Mouse (Mus musculus) ES-Bruce4 (cell line): ENCODE measurements around the gene Galnt5.

ENCODE experiments used
- CTCF ChIP-seq: IDR thresholded peaks from one replicate; pipeline ENCODE4 v1.8.1; 2011; ENCODE audit warnings: low read depth, low read length
- EP300 ChIP-seq: IDR thresholded peaks from 2 replicates; pipeline ENCODE4 v1.6.1; 2011; ENCODE audit warnings: low read depth, low read length; ENCODE audit not compliant: insufficient read depth
- POLR2A ChIP-seq: IDR thresholded peaks from one replicate; pipeline ENCODE4 v1.8.1; 2011; ENCODE audit warnings: low read length; ENCODE audit not compliant: insufficient read depth

GRCm38 (mm10) chr2:57951620-57952019, 46.1 kb upstream of the Galnt5 start:
- no peak for TF ChIP-seq CTCF
- TF ChIP-seq POLR2A = no peak
- TF ChIP-seq EP300 = no peak
